Mouse (Mus musculus): ENCODE measurements at regions not wholly inside any gene's neighbourhood (a gene's known extent, or its start where the extent isn't known, plus 50 kb on each side); places are given as distances from the start of the nearest gene placed in this dataset.
"Not testable (repeated sequence)": the region's sequence is repeated elsewhere in the genome, so short reads cannot be mapped to it uniquely, and the experiment has no call there.

DNA sequence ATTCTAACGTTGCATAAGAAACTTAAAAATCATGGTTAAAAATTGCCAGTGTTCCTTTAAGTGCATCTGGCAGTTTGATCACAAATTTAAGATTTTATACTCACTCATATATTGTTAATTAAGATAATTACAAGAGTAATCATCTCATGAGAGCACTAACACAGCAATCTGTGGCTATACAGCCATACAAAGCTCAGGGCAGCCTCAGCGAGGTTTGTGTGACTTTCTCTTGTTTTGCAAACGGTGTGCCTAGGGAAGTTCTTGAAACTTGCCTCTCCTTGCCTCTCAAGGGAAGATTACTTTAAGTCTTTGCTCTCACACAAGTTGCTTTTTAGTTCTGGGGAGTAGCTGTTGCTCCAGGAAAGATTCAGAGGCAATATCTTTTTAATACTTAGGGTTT lies 58.1 kb upstream of the Slc1a4 start:
- DNase-seq (ENCODE audit: low spot score), result no peak

DNA sequence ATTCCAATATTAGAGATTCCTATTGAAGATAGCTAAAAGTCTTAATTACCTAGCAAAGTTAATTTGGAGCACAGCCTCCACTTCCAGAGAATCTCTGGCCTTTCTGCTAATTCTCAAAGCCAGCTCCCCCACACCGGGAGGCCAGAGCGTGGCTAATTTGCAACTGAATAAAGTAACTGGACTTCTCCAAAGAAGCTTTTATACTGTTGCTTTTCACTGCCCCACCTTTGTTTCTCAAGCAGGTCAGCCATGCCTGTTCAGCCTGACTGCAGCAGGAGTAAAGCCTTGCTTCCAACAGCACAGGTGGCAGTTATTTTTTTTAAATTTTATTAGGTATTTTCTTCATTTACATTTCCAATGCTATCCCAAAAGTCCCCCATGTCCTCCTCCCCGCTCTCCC lies 60.8 kb upstream of the Slc1a4 start:
- DNase-seq (ENCODE audit: low spot score), result not testable (repeated sequence)

DNA sequence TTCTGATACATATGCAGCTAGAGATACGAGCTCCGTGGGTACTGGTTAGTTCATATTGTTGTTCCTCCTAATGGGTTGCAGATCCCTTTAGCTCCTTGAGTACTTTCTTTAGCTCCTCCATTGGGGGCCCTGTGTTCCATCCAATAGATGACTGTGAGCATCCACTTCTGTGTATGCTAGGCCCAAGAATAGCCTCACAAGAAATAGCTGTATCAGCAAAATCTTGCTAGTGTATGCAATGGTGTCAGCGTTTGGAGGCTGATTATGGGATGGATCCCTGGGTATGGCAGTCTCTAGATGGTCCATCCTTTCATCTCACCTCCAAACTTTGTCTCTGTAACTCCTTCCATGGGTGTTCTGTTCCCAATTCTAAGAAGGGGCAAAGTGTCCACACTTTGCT lies 61.3 kb upstream of the Slc1a4 start:
- not testable (repeated sequence) for DNase-seq (ENCODE audit: low spot score)

DNA sequence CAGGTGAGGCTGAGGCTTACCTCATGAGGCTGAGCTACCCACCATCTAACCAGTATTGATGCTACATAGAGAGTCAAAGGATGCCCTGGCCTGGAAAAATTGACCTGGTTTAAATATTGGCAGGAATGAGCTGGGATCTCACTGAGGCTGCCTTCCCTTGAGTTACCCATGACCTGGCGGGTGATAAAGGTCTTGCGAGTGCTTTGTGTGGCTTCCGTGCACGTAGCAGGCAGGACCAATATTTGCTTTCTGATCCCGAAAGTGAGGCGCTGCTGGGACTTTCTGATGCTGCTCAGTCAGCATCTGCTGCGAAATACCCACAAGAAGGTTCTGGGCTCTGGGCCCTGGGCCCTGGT lies 63.3 kb upstream of the Slc1a4 start:
- DNase-seq (ENCODE audit: low spot score), result no peak

DNA sequence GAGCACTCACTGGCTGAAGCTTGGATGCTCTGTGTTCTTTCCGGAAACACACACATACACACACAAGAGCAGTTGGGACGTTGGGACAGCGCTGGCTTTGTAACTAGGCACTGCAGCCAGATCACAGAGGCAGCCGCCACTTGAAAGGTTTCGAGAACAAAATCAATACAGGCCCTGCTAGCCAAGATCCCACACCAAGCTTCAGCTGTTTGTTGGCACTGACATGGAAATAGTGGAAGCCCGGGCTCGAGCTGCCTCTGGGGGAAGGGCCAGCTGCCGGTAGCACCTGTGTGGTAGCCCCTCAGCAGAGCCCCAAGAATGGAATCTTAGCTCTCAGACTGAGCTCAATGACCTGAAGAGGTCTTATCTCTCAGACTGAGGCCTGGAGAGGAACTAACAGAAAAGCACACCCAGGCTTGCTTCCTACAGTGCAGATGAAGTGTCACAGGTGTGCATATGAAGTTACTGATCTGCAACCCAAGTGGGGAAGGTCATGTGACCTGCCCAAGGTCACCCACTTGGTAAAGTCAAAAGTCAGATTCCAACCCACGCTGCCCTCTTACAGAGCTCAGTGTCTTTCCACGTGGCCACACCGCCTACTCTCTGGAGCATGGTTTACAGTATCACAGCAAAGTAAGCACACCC lies 63.8 kb upstream of the Slc1a4 start:
- DNase-seq (ENCODE audit: low spot score), result no peak

DNA sequence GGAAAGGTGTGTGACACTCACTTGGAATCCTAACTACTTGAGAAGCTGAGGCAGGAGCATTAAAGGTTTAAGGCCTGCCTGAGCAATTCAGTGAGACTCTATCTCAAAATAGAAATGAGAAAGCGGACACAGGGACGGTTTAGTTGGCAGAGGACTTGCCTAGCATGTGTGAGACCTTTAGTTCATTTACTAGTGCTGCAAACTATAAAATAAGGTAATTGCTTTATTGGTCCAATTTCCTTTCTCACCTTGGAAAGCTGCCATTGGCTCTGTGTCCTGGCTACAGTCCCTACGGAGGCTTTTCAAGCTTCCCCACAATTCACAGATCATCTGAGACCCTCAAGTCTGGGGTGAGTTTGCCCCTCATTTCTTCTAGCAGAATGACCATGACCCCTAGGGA lies 64.4 kb upstream of the Slc1a4 start:
- no peak for DNase-seq (ENCODE audit: low spot score)

DNA sequence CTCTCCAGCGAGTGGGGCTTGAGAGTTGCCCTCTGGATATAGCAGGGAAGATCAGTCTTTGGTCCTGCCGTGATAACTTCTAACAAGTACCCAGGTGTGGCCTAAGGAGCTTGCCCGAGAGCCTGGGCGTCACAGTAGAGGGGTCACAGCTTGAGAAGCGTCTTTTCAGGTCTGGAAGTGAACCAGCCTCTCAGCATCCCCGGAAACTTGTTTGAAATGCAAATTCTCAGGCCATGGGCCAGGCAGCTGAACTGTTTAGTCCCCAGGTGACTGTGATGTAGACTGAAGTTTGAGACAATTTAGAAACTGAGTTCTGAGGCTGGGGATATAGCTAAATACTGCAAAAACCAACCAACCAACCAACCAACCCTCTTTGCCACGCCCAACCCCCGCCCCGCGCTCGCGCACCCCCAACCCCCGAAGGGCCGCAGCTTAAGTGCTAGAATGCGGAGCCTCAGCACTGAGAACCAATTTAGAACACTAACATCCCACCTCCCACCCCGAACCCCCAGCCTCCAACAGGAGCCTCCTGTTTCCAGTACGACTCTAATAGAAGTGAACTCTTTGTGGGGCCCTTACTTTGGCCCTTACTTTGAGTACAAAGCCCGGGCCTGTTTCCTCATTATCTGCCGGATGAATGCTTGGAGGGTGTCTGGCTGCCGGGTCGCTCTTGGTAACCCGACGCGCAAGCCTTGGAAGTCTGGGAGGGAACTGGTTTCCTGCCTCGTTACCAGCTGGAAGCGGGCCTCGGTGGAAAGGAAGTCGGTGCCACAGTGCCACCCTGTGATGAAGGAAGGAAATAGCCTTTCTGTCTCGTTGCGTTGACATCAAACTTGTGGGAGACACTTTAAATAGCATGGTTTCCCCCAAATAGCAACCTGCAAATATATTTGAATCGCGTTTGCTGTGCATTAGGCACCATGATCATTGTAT lies 68.1 kb upstream of the Slc1a4 start:
- peak; percentile 64 for DNase-seq (ENCODE audit: low spot score)

DNA sequence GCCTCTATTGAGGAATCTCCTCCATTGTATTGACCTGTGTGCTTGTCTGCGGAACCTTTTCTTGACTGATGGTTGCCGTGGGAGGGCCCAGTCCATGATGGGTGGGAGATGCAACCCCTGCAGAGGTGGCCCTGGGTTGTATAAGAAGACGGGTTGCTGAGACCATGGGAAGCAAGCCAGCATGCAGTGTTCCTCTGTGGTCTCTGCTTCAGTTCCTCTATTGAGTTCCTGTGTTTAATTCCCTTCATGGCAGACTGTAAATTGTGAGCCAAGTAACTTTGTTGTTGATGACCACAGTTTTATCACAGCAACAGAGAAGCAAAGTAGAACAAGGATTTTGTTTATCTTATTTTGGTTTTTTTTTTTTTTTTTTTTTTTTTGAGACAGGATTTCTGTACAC lies 70.9 kb upstream of the Slc1a4 start:
- no peak for DNase-seq (ENCODE audit: low spot score)

DNA sequence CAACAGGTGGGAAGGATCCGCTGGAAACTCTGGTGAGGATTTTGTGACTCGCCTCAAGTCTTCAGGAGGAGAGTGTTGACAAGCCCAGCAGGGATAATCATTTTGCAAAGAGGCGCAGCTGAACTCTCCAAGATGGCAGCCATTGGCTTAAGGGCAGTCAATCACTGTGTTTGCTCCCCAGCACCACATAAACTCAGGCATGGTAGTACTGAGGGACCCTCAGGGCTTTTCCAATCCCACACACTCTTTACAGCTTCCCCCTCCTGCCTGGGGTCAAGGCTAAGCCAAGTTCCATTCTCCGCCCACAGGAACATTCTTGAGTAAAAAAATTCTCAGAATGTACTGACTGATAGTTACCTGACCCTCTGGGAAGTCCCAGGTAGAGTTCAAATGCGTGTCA lies 72.0 kb upstream of the Slc1a4 start:
- no peak for DNase-seq (ENCODE audit: low spot score)

DNA sequence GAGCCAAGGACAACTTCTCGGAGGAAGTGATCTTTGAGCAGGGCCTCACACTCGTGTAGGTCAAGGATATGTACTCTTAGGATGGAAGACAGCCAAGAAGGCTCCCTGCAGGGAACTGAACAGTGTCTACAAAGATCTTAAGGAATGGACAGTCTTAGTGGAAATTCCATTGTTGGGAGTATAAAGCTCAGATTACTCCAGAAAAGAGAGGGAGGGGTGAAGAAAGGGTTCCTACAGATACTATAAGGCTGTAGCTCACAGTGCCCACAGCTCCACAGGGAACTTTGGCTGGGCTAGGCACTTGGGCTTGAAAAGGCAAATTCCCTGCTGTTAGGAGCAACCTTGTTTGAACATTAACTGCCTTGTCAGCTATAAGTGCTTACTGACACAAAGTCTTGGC lies 85.6 kb upstream of the Slc1a4 start:
- DNase-seq (ENCODE audit: low spot score), result no peak

DNA sequence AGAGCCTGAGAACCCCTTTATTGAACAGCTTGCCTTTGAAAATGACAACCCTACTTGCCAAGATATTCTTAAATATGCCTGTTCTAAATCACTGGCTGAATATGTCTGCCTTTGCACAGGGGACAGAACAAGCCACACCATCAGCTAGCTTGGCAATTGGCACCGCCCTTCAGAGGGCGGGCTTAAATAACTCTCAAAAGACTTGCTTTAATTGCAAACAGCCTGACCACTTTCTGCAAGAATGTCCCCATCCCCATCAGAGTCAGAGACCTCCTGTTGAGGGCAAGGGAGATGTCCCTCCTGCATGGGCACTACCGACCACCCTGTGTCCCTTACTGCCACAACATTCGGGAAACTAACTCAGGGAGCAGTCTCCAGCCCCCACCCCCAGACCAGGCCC lies 88.4 kb upstream of the Slc1a4 start:
- no peak for DNase-seq (ENCODE audit: low spot score)

DNA sequence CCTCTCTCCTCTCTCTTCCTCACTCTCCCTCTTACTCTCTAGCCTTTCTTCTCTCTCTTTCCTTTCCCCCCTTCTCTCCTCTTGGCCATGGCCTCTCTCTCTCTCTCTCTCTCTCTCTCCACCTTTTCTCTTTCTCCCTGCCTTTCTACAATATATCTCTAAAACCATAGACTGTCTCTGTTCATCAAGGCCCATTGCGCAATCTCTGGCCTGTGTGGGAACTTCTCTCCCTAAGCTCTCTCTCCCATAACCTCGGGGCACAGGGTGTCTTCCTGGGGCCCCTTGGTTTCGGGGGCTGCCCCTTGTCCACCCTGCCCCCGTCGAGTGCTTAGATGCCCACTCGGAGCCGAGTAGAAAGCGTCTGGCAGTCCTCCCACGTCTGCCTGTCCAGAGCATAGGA lies 103.5 kb upstream of the Slc1a4 start:
- DNase-seq (ENCODE audit: low spot score), result no peak

DNA sequence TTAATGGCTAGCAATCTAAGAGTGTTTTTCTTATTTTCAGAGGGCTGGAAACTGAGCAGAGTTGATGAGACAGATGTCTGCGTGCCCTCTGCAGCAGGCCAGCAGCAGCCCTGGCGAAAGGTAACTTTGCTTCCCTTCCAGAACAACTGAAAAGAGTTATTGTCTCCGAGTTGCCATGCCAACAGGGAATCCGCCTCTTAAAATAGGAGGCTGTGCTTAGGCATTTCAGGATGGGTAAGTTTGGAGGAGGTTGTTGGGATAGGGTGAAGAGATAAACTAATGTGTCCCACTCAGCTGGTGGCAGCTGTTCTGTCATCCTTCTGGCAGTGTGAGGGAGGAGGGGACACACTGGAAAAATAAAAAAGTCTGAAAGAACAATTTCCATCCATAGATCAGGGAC lies 100.6 kb upstream of the Sertad2 start:
- DNase-seq (ENCODE audit: low spot score), result no peak

DNA sequence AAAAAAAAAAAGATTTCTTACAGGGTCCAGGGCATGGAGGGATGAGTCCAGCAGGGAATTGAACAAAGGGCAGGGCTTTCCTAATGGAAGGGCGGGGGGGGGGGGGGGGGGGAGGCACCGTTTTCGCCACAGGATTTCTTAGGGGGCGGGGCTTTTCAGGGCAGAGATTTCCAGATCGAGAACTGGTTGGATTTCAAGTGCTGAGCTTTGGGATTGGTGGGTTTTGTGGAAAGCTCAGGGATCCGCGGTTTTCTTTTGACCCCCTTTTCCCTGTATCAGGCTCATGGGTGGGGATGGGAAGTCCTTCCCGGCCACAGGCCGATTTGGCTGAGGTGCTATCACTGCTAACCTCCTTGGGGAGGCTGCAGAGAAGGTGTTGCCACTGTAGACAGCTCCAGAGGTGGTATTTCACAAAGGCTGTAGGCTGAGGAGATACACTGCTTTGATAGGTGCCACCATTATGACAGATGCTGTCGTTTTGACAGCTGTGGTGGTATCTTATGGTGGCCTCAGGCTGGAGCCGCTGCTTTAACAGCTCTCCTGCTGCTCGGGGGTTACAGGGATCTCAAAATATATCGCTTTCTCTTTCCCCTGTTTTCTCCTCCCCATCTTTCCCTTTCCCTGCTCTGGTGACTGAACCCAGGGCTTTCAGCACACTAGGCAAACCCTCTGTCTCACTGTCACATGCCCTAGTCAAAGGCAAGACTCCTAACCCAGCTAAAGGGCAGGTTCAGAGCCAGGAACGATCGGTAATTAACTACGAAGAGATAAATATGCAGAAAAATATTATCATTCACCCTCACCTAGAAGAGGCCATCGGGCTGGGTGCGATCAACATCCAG lies 97.8 kb upstream of the Sertad2 start:
- DNase-seq (ENCODE audit: low spot score), result no peak

DNA sequence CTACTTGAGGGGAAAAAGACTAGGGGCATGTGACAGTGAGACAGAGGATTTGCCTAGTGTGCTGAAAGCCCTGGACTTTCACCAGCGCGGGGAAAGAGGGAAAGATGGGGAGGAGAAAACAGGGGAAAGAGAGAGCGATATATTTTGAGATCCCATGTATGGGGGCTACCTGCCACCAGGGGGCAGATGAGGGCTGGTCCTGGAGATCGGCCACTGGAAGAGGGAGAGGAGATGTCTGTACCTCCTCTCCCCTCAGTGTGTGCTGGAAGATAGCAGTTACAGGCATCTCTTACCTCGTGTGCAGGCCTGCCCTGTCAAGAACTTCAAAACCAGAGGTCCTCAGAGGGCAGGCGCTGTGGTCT lies 97.2 kb upstream of the Sertad2 start:
- DNase-seq (ENCODE audit: low spot score), result peak; percentile 42

DNA sequence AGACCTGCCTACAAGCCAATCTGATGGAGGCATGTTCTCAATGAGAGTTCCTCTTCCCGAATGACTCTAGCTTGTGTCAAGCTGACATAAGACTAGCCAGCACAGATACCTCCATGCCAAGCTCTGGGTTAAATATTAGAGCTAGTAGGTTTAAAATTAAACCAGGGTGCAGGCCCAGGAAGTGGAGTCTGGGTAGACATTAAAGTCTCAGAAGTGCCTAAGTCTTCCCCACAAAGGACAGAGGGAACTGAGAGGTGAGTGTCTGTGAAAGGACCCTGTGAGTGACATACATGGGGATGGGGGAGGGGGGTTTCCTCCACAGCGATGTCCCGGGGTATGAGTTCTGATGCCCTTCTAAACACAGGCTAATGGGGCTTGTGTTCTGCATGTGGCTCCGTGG lies 90.2 kb upstream of the Sertad2 start:
- no peak for DNase-seq (ENCODE audit: low spot score)

DNA sequence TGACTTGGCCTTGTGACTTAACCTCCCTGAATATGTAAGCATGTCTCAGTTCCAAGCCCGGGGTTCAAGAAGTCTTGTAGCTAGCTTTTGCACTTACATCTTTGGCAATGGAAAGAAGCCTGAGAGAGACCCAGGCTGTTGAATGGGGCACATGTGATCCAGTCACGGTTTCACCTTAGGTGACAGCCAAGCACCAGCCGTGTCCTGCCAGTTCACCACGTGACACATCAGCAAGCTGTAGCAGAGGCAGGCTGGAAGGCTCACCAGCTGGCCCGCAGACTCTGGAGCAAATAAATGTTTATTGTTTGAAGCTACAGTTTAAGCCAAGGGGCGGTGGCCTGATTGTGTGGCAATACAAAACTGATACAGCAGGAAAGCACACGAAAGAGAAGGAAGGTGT lies 89.3 kb upstream of the Sertad2 start:
- no peak for DNase-seq (ENCODE audit: low spot score)

DNA sequence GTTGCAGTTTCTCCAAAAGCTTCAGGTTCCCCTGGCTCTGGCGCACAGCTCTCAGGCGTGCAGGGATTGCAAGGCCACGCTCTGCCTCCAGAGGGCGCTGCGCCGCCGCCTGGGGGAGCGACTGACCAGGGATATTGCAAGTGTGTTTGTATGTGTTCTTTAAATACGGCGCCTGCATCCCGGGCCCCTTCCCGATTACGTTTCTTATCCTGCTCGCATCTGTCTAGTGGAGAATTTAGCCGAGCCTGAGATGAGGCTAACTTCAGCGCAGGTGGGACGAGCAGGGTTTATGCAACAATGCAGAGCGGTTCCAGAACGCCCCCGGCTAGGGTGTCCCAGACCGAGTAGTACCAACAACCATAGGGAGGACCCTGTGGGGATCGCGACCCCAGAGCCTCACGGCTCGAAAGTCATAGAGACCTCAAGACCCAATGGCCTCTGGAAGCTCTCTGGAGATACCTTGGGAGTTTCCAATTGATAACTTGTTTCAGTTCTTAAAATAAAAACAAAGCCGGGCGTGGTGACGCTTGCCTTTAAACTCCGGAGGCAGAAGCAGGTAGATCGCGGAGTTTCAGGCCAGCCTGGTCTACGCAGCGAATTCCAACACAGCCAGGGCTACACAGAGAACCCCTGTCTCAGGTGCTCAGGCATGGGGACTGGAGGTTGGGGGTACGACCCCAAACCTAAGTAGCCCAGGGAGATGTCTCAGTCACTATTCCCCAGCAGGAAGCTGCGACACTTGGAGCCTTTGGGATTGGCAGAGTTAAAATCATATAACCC lies 87.8 kb upstream of the Sertad2 start:
- peak; percentile 64 for DNase-seq (ENCODE audit: low spot score)

DNA sequence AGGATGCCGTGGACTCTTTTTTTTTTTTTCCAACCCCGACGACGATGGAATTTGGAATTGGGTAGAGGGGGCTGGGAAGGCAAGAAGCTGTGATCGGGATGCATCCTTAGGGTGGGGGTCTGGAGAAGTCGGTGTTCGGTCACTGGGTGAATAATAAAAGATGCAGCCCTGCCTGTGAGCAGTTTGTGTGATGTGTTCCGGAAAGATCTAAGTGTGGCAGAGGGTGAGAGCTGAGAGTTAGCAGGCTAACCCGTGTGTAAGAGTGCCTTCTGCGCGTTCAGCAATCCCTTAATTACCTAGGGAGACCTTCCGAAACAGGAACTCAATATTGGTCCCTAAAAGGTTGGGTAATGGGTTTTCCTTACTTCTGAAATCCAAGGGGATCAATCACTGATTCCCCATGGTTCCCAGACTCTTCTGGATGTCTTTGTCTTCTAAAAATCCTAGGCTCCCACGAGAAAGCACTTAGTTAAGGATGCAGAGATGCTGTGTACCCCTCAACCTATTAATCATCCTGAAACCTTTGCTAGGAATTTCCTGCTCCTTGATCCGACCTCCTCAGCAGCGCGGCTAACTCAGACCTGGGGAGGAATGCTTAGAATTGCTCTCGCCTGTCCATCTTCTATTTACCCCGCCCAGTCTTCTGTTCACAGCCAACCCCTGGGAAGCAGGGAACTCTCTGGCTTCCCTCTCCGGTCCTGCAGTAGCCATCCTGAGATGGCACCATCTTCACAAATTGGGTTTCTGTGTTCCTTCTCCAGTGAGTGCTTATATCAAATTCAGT lies 87.0 kb upstream of the Sertad2 start:
- DNase-seq (ENCODE audit: low spot score), result no peak

DNA sequence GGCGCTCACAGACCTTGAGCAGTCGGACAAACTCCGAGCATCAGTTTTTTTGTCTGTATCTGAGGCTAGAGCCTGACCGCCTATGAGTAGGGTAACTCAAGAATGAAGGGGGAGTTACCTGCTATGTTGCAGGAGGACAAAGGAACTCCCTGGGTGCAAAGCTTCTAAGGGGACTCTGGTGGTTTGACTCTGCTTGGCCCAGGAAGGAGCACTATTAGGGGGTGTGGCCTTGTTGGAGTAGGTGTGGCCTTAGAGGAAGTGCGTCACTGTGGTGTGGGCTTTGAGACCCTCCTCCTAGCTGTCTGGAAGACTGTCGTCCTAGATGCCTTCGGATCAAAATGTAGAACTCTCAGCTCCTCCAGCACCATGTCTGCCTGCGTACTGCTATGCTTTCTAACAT lies 83.9 kb upstream of the Sertad2 start:
- no peak for DNase-seq (ENCODE audit: low spot score)

DNA sequence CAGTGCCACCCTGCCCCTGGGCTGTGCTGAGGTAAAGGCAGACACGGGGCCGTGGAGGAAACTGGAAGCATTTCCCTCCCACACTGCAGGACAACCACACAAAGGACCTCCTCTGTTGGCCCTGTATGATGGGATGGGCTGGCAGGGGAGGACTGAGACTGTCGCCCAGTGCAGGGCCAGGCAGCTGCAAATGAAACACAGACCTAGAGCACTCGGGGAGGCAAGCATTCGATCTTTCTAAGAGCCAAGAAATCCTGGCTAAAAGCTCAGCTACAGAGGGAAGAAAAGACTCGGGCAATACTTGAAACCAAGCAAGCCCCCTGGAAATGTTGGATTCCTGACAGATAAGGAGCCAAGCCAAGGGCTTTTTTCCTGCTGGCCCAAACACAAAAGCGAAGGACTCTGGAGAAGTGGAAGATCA lies 82.5 kb upstream of the Sertad2 start:
- no peak for DNase-seq (ENCODE audit: low spot score)

Data from c-Kit-positive CD71-positive TER-119-positive erythroid progenitor cells, embryonic 14.5 days (primary cell).